Mouse (Mus musculus) erythroblast, adult 5-6 weeks (primary cell): ENCODE measurements around the gene Gm3752. TPM values are rescaled to one million over a fixed set of nuclear protein-coding genes. Genes with fewer than 3 reads are reported as not detected.
"Not testable (repeated sequence)": the region's sequence is repeated elsewhere in the genome, so short reads cannot be mapped to it uniquely, and the experiment has no call there.

Source experiments
- ATAC-seq: replicated peaks from 2 replicates; pipeline ENCODE4 v1.8.0; 2016; ENCODE audit warnings: moderate number of reproducible peaks, mild to moderate bottlenecking, moderate TSS enrichment, inconsistent platforms; ENCODE audit not compliant: poor library complexity, low FRiP score, severe bottlenecking
- total RNA-seq, 2 experiments: library from RNA; stranded (forward) in 1 of 2; stranded (reverse) in 1 of 2; fragments of 150-400 nt in 1 of 2; fragments of 200-764, 138-1000 nt in 1 of 2; gene quantifications; 2 replicates each; pipeline versions ENCODE4 v1.2.3 to v1.2.4; 2015 to 2017; ENCODE audit warnings: low replicate concordance in 2 of 2

Gm3752 gene
- total RNA-seq (2015; ENCODE audit: low replicate concordance) (not detected in 2 replicates), total RNA-seq (2017; ENCODE audit: low replicate concordance) (not detected in 2 replicates)

DNA sequence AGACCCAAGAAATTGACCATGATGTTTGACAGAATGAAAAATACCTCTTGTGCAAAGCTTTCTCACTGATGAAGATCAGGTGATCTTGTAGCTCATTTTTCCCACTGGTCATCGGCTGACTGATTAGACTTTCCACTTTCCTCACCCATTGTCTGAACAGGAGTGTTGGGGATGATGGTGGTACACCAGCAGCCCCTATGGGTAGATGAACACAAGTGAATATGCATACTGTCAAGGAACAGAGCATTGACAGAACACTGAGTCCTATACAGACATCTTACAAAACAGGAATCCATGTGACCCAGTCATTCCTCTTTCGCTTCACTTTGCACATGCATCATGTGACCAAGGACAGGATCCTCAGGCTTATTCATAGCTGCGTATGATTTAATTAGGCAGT is at the start of gene Gm3752:
Gene Gm3752, minus strand, starts transcription at position 101 of the 400 bp plus-strand sequence.
- not testable (repeated sequence) for ATAC-seq

DNA sequence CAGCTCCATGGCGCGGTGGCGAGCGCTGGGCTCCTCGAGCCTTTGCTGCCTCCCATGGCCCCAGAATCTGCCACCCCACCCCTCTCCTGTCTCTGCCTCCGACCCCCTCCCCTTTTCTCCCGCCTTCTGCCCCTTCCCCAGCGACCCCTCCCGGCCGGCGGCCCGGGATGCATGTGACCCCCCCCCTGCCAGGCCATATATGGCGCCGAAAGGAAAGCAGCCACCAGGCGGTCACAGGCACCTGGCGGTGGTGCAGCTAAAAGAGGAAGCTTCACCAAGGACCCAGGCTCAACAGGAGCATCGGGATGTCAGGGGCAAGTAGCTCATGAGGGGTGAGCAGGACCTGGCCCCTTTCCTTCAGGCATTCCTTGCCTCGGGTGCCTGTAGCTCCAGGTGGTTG is 5.2 kb upstream of the Gm3752 start:
- not testable (repeated sequence) for ATAC-seq

DNA sequence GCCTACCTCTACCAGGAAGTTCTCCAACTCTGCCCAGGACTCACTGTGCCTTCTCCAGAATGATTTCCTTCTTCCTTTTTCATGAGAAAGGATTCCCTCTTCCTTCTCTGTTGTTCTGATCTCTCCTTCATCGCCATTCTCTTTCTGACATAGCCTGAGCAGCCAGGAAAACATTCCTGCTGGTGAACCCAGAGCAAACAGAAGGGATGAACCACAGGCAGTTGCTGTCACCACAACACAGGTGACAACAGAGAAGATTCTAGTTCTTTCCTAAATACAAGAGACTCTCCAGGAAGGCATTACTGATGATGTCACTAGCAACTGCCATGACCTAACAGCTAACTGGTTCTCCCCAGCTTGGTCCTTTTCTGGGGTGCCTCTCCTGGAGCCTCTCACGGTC is 32.7 kb downstream of the Gm3752 start, which contains the start of gene Gm3755:
Gene Gm3755, minus strand, starts transcription at position 101 of the 400 bp plus-strand sequence.
- ATAC-seq: not testable (repeated sequence)

DNA sequence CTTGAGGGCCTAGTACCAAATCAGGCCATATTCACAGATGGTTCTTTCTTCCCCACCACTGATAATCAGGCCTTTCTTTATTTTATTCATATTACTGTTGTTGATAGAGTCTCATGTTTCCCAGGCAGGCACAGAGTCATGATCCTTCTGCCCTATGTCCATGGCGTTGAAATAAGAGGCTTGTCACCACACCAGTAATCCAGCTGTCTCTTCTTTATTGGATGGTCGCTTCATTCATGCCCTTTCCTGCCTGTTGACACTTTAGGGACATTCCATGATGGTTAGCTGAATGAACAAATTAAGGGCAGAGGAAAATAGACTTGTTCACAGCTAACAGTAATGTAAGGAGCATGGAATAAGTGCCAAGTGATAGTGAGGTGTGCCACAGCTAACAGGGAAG is 61.1 kb downstream of the Gm3752 start:
- ATAC-seq: not testable (repeated sequence)

Other genes with a start within 250 kb of the Gm3752 start
- not detected in 2 replicates for gene Gm3727, start 219.0 kb downstream of the Gm3752 start, total RNA-seq (2015; ENCODE audit: low replicate concordance)
- gene Gm3727, start 219.0 kb downstream of the Gm3752 start, total RNA-seq (2017; ENCODE audit: low replicate concordance): not detected in 2 replicates
- gene Gm3739, start 168.7 kb downstream of the Gm3752 start, total RNA-seq (2015; ENCODE audit: low replicate concordance): not detected in 2 replicates
- not detected in 2 replicates for gene Gm3739, start 168.7 kb downstream of the Gm3752 start, total RNA-seq (2017; ENCODE audit: low replicate concordance)
- gene Gm5797, start 151.4 kb downstream of the Gm3752 start, total RNA-seq (2015; ENCODE audit: low replicate concordance): not detected in 2 replicates
- not detected in 2 replicates for gene Gm5797, start 151.4 kb downstream of the Gm3752 start, total RNA-seq (2017; ENCODE audit: low replicate concordance)
- gene Gm8374, start 118.6 kb downstream of the Gm3752 start, total RNA-seq (2015; ENCODE audit: low replicate concordance): not detected in 2 replicates
- not detected in 2 replicates for gene Gm8374, start 118.6 kb downstream of the Gm3752 start, total RNA-seq (2017; ENCODE audit: low replicate concordance)
- not detected in 2 replicates for gene Gm3755, start 32.8 kb downstream of the Gm3752 start, total RNA-seq (2015; ENCODE audit: low replicate concordance)
- not detected in 2 replicates for gene Gm3755, start 32.8 kb downstream of the Gm3752 start, total RNA-seq (2017; ENCODE audit: low replicate concordance)
- gene Gm3558, start 84.8 kb upstream of the Gm3752 start, total RNA-seq (2015; ENCODE audit: low replicate concordance): not detected in 2 replicates
- gene Gm3558, start 84.8 kb upstream of the Gm3752 start, total RNA-seq (2017; ENCODE audit: low replicate concordance): not detected in 2 replicates
- gene Gm10338, start 111.8 kb upstream of the Gm3752 start, total RNA-seq (2015; ENCODE audit: low replicate concordance): not detected in 2 replicates
- gene Gm10338, start 111.8 kb upstream of the Gm3752 start, total RNA-seq (2017; ENCODE audit: low replicate concordance): not detected in 2 replicates
- not detected in 2 replicates for gene Gm10128, start 160.2 kb upstream of the Gm3752 start, total RNA-seq (2015; ENCODE audit: low replicate concordance)
- gene Gm10128, start 160.2 kb upstream of the Gm3752 start, total RNA-seq (2017; ENCODE audit: low replicate concordance): not detected in 2 replicates